ENCODE assay signal across 26 mouse cellular contexts in the genomic region with DNA sequence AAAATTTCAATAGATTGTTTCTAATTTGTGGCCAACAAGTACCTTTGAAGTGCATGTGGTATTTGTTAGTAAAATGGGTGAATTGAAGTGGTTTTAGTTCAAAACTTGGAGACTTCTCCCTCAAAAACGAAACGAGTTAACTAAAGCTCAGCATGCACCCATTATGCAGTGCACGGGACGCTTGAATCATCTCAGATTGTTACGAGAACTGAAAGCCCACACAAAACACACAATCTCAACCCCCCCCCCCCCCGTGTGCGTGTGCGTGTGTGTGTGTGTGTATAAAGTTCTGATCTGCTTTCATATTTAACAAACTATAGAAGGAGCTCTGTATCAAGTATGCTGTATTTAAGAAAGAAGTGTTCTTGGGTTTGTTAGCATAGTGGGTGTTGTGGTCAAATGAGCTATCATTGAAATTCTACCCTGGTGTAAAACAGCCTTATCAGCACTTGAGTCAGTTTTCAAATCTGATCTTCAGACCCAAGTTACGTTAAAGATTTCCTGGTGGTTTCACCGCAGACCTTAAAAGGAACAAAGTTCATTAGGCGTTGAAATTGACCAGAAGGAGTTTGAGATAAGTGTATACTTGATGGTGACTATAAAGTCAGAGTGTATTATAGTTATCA. TPM values are rescaled to one million over a fixed set of nuclear protein-coding genes. Genes with fewer than 3 reads are reported as not detected.
DNase-seq lines count a peak whose midpoint lies in the region; ATAC-seq and TF ChIP-seq lines count a peak whose summit lies in the region.
"Had no signal": no experiment of that assay in that cellular context is flagged by ENCODE, and none has a peak within 500 bp of the region (broad histone marks: within the 10 kb centered on the region; RNA-seq: fewer than 3 reads in every experiment).

No protein-coding gene starts in this region.

- no peak for TF ChIP-seq CTCF in small intestine, adult 2 months (IDR thresholded peaks at IDR 0.05; ENCODE audit: extremely low read depth, insufficient read length, insufficient replicate concordance, low read depth, low read length)
- TF ChIP-seq CTCF in hindbrain, postnatal 0 days (IDR thresholded peaks at IDR 0.05; ENCODE audit: low read depth), result no peak

- H3K4me1 ChIP-seq in neural tube, embryonic 12.5 days, result peaks cover 39% of the 10 kb centered on the region
- H3K4me1 ChIP-seq in intestine, embryonic 14.5 days (replicated peaks; ENCODE audit: control insufficient read depth, insufficient read depth, low read length), result peaks cover 42% of the 10 kb centered on the region
- peaks cover 10% of the 10 kb centered on the region; the same call in 1 of the 2 replicates for H3K4me1 ChIP-seq in small intestine, adult 2 months (ENCODE audit: control insufficient read depth, insufficient read depth, insufficient read length, low read length)
- H3K4me1 ChIP-seq in hindbrain, postnatal 0 days (ENCODE audit: insufficient read depth, low read length), result no peaks in the 10 kb centered on the region

- TF ChIP-seq POLR2A in small intestine, adult 2 months (IDR thresholded peaks at IDR 0.05; ENCODE audit: low read depth, low read length), result no peak

- no peak for ATAC-seq in neural tube, embryonic 12.5 days (ENCODE audit: low FRiP score, low read depth)
- 0 out of 2 replicates have a peak, but pooled peaks have one; percentile 33 for ATAC-seq in intestine, embryonic 14.5 days (replicated peaks; ENCODE audit: low FRiP score, low TSS enrichment, low read depth)
- ATAC-seq in hindbrain, postnatal 0 days, result no peak
- ATAC-seq: activated CD4-positive, CD25-positive, alpha-beta regulatory T cell, adult 4 months; hindbrain, embryonic 16.5 days; midbrain, embryonic 16.5 days had no signal

- WGBS in neural tube, embryonic 12.5 days, result 39% methylated on average over 11 of the region's 11 CpGs
- WGBS in intestine, embryonic 14.5 days, result 66% methylated on average over 11 of the region's 11 CpGs
- 16% methylated on average over 11 of the region's 11 CpGs for WGBS in small intestine, adult 2 months
- WGBS in hindbrain, postnatal 0 days, result 51% methylated on average over 11 of the region's 11 CpGs

- H3K9ac ChIP-seq in neural tube, embryonic 12.5 days, result no peak overlapping the region
- no peak overlapping the region for H3K9ac ChIP-seq in intestine, embryonic 14.5 days (ENCODE audit: low read length)
- H3K9ac ChIP-seq in hindbrain, postnatal 0 days (replicated peaks; ENCODE audit: low read length), result no peak overlapping the region
- H3K9ac ChIP-seq: heart, embryonic 13.5 days had no signal

- no peaks in the 10 kb centered on the region for H3K36me3 ChIP-seq in neural tube, embryonic 12.5 days
- H3K36me3 ChIP-seq in intestine, embryonic 14.5 days (ENCODE audit: control insufficient read depth, insufficient read depth, low read length), result no peaks in the 10 kb centered on the region
- H3K36me3 ChIP-seq in small intestine, adult 2 months (ENCODE audit: control insufficient read depth, insufficient read depth, low read length), result no peaks in the 10 kb centered on the region
- H3K36me3 ChIP-seq in hindbrain, postnatal 0 days (ENCODE audit: insufficient read depth, low read length), result no peaks in the 10 kb centered on the region
- H3K36me3 ChIP-seq: heart, embryonic 13.5 days had no signal

- 0 out of 2 replicates have a peak overlapping the region, but pooled peaks have one; percentile 20 for H3K4me2 ChIP-seq in neural tube, embryonic 12.5 days (replicated peaks)
- peak overlapping the region; percentile 20; the same call in 1 of the 2 replicates for H3K4me2 ChIP-seq in intestine, embryonic 14.5 days (ENCODE audit: low read length)
- H3K4me2 ChIP-seq in hindbrain, postnatal 0 days (ENCODE audit: low read depth, low read length), result no peak overlapping the region
- H3K4me2 ChIP-seq: heart, embryonic 13.5 days; liver, embryonic 11.5 days had no signal

- DNase-seq in neural tube, embryonic 10.5 days (ENCODE audit: extremely low spot score, low spot score), result no peak
- no peak for DNase-seq in intestine, embryonic 14.5 days (ENCODE audit: low spot score)
- no peak for DNase-seq in hindbrain, postnatal 0 days (ENCODE audit: low spot score)
- no peak for DNase-seq in layer of hippocampus, postnatal 25 days (ENCODE audit: extremely low spot score in 1 of 2, low spot score in 1 of 2)
- DNase-seq in heart, adult 11 months, result no peak
- DNase-seq: adrenal gland, postnatal 14 days; B cell, adult 2 months; cerebellum, postnatal 14 days; embryo, embryonic 11 days; gastrocnemius, adult 2 months; heart, adult 18-20 months; heart, postnatal 36 days; left cerebral cortex, postnatal 4 days; lung, adult 18-20 months; lung, postnatal 14 days; thymus, adult 18-20 months had no signal

- no peaks in the 10 kb centered on the region for H3K9me3 ChIP-seq in neural tube, embryonic 12.5 days
- H3K9me3 ChIP-seq in intestine, embryonic 14.5 days (ENCODE audit: control insufficient read depth, low read length), result no peaks in the 10 kb centered on the region
- H3K9me3 ChIP-seq in hindbrain, postnatal 0 days (ENCODE audit: low read length), result no peaks in the 10 kb centered on the region
- H3K9me3 ChIP-seq: heart, embryonic 13.5 days; megakaryocyte, embryonic 14.5 days had no signal

- no peak overlapping the region for H3K27ac ChIP-seq in neural tube, embryonic 12.5 days
- H3K27ac ChIP-seq in intestine, embryonic 14.5 days (ENCODE audit: low read depth), result no peak overlapping the region
- peak overlapping the region; percentile 90 for H3K27ac ChIP-seq in small intestine, adult 2 months (ENCODE audit: insufficient read depth, low read depth, low read length)
- no peak overlapping the region for H3K27ac ChIP-seq in hindbrain, postnatal 0 days
- H3K27ac ChIP-seq: gastrocnemius, adult 2 months; heart, embryonic 13.5 days; kidney, postnatal 0 days; layer of hippocampus, adult 2 months had no signal

- H3K4me3 ChIP-seq in neural tube, embryonic 12.5 days, result no peak overlapping the region
- H3K4me3 ChIP-seq in intestine, embryonic 14.5 days (ENCODE audit: low read depth, low read length), result no peak overlapping the region
- H3K4me3 ChIP-seq in small intestine, adult 2 months (ENCODE audit: low read depth, low read length), result no peak overlapping the region
- no peak overlapping the region for H3K4me3 ChIP-seq in hindbrain, postnatal 0 days (ENCODE audit: low read length)
- H3K4me3 ChIP-seq: gastrocnemius, adult 2 months; heart, embryonic 13.5 days; layer of hippocampus, adult 2 months; megakaryocyte, embryonic 14.5 days had no signal

- H3K27me3 ChIP-seq in neural tube, embryonic 12.5 days (replicated peaks), result no peaks in the 10 kb centered on the region
- no peaks in the 10 kb centered on the region for H3K27me3 ChIP-seq in intestine, embryonic 14.5 days (replicated peaks; ENCODE audit: control insufficient read depth, insufficient read depth, low read length)
- no peaks in the 10 kb centered on the region for H3K27me3 ChIP-seq in small intestine, adult 2 months (ENCODE audit: control insufficient read depth, insufficient read depth, low read length)
- H3K27me3 ChIP-seq in hindbrain, postnatal 0 days (ENCODE audit: insufficient read depth, low read length), result no peaks in the 10 kb centered on the region
- H3K27me3 ChIP-seq: heart, embryonic 13.5 days; megakaryocyte, embryonic 14.5 days had no signal

RNA-seq across cellular contexts. Expression of gene Ccdc34, which starts 25.1 kb away (rescaled TPM):
- polyA plus RNA-seq in neural tube, embryonic 12.5 days (2016; fragmentation: Nextera tagmentation; extraction: Ambion mirVana), result 51.3 and 55.6 TPM in 2 replicates
- 54.7 and 58.7 TPM in 2 replicates for polyA plus RNA-seq in intestine, embryonic 14.5 days (2014; fragmentation: Nextera tagmentation; extraction: Ambion mirVana)
- polyA plus RNA-seq in small intestine, adult 2 months (2012; rRNA removed), result 6.2 and 10.2 TPM in 2 replicates
- 15.8 and 18.6 TPM in 2 replicates for total RNA-seq in hindbrain, postnatal 0 days (2014; rRNA removed)
- 30.2 and 32.3 TPM in 2 replicates for polyA plus RNA-seq in hindbrain, postnatal 0 days (2015; fragmentation: Nextera tagmentation; extraction: Ambion mirVana)
- total RNA-seq in layer of hippocampus, postnatal 25 days (2021), result 10 to 100 TPM; 17.9 to 21.1 TPM
